13 mouse cellular contexts compared by ENCODE assay signal in the genomic region with DNA sequence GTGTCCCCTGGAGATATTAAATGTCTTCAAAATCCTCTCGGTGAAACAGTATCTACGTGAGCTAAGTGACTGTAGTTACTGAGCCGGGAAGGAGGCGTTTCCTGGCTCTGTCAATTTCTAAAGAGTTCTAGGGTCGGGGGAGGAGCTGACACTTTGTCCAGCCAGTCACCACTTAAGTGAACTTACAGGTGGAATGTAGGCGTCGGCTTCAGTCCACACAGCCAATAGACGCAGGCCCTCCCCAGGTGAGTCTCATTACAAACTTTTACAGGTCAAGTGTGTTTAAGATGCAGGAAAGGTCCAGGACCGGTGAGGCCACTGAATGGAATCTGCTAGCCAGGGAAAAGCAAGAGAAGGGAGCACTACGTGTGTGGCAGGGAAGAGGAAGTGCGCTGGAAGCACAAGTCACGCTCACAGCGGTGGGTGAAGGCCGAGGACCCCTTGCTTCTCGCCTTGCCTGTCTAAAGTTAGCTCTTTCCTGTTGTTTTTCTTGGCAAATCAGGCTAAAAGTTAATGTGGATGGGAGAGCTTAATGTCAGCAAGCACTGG.
DNase-seq lines count a peak whose midpoint lies in the region; ATAC-seq and TF ChIP-seq lines count a peak whose summit lies in the region.
"Had no signal": no experiment of that assay in that cellular context is flagged by ENCODE, and none has a peak within 500 bp of the region (broad histone marks: within the 10 kb centered on the region; RNA-seq: fewer than 3 reads in every experiment).

No protein-coding gene starts in this region.

- intact Hi-C loops in heart, adult 2 months (cut with DNase I): loop anchor here (5.0 kb wide), 1 partner anchor 940 kb away; no protein-coding TSS in a partner anchor
- intact Hi-C loops in left cerebral cortex, postnatal 10 days (cut with DNase I): loop anchor here (5.0 kb wide), 1 partner anchor 940 kb away; no protein-coding TSS in a partner anchor

- WGBS in heart, postnatal 0 days: 36% methylated on average over 15 of the region's 15 CpGs
- 41% methylated on average over 15 of the region's 15 CpGs for WGBS in heart, adult 2 months
- whole genome bisulfite sequencing in intestine, embryonic 16.5 days: 38% methylated on average over 15 of the region's 15 CpGs
- 59% methylated on average over 15 of the region's 15 CpGs for WGBS in forebrain, postnatal 0 days

- peak overlapping the region; percentile 7; the same call in 1 of the 2 replicates for H3K4me2 ChIP-seq in heart, postnatal 0 days (ENCODE audit: low read depth, low read length)
- H3K4me2 ChIP-seq in intestine, embryonic 16.5 days (ENCODE audit: low read depth, low read length): no peak overlapping the region
- H3K4me2 ChIP-seq in forebrain, postnatal 0 days (ENCODE audit: low read depth): no peak overlapping the region

- H3K4me3 ChIP-seq in heart, postnatal 0 days (ENCODE audit: low read depth, low read length): no peak overlapping the region
- no peak overlapping the region for H3K4me3 ChIP-seq in heart, adult 2 months
- H3K4me3 ChIP-seq in intestine, embryonic 16.5 days (ENCODE audit: low read length): no peak overlapping the region
- no peak overlapping the region for H3K4me3 ChIP-seq in forebrain, postnatal 0 days (ENCODE audit: low read depth, low read length)

- TF ChIP-seq CTCF in heart, postnatal 0 days (IDR thresholded peaks at IDR 0.05; ENCODE audit: low read depth): no peak
- TF ChIP-seq CTCF in heart, adult 2 months (IDR thresholded peaks at IDR 0.05): no peak
- no peak for TF ChIP-seq CTCF in forebrain, postnatal 0 days (IDR thresholded peaks at IDR 0.05; ENCODE audit: low read depth)

- H3K27ac ChIP-seq in heart, postnatal 0 days (ENCODE audit: low read depth): no peak overlapping the region
- no peak overlapping the region for H3K27ac ChIP-seq in heart, adult 2 months
- no peak overlapping the region for H3K27ac ChIP-seq in intestine, embryonic 16.5 days (ENCODE audit: low read length)
- H3K27ac ChIP-seq in forebrain, postnatal 0 days (ENCODE audit: low read depth, low read length): no peak overlapping the region
- H3K27ac ChIP-seq: macrophage had no signal

- no peaks in the 10 kb centered on the region for H3K27me3 ChIP-seq in heart, postnatal 0 days (ENCODE audit: control insufficient read depth, insufficient read depth, low read length)
- no peaks in the 10 kb centered on the region for H3K27me3 ChIP-seq in heart, adult 2 months (ENCODE audit: control insufficient read depth, insufficient read depth, low read length)
- H3K27me3 ChIP-seq in intestine, embryonic 16.5 days (replicated peaks; ENCODE audit: control insufficient read depth, insufficient read depth, low read length): no peaks in the 10 kb centered on the region
- H3K27me3 ChIP-seq in forebrain, postnatal 0 days (ENCODE audit: insufficient read depth, low read length): no peaks in the 10 kb centered on the region
- H3K27me3 ChIP-seq: Patski had no signal

- no peaks in the 10 kb centered on the region for H3K79me2 ChIP-seq in heart, adult 2 months (replicated peaks; ENCODE audit: control insufficient read depth, insufficient read depth, low read length)

- peaks cover 9% of the 10 kb centered on the region; the same call in 1 of the 2 replicates for H3K4me1 ChIP-seq in heart, postnatal 0 days (ENCODE audit: control insufficient read depth, insufficient read depth)
- H3K4me1 ChIP-seq in heart, adult 2 months (ENCODE audit: control insufficient read depth, insufficient read depth, low read length): peaks cover 4% of the 10 kb centered on the region
- H3K4me1 ChIP-seq in intestine, embryonic 16.5 days (ENCODE audit: control insufficient read depth, insufficient read depth, low read length): no peaks in the 10 kb centered on the region
- no peaks in the 10 kb centered on the region for H3K4me1 ChIP-seq in forebrain, postnatal 0 days (ENCODE audit: insufficient read depth)

- H3K9me3 ChIP-seq in heart, postnatal 0 days (replicated peaks; ENCODE audit: control insufficient read depth, low read length): no peaks in the 10 kb centered on the region
- H3K9me3 ChIP-seq in intestine, embryonic 16.5 days (ENCODE audit: control insufficient read depth, low read length): no peaks in the 10 kb centered on the region
- no peaks in the 10 kb centered on the region for H3K9me3 ChIP-seq in forebrain, postnatal 0 days (ENCODE audit: low read length)

- TF ChIP-seq EP300 in heart, postnatal 0 days (IDR thresholded peaks at IDR 0.05; ENCODE audit: low read depth): no peak
- TF ChIP-seq EP300 in heart, adult 2 months (IDR thresholded peaks at IDR 0.05; ENCODE audit: insufficient read depth, low read depth, low read length): no peak

- no peak for DNase-seq in heart, postnatal 0 days (ENCODE audit: low spot score)
- DNase-seq in heart, adult 2 months: no peak
- peak; percentile 36 to 46 for DNase-seq in kidney, postnatal 36 days
- no peak for DNase-seq in urinary bladder, adult 18-20 months (ENCODE audit: low spot score in 2 of 2)
- DNase-seq in left cerebral cortex, postnatal 10 days (ENCODE audit: extremely low spot score in 1 of 2, low spot score in 2 of 2): no peak
- no peak for DNase-seq in forebrain, postnatal 0 days
- DNase-seq: adrenal gland, postnatal 14 days; cerebellum, adult 18-20 months had no signal

- no peaks in the 10 kb centered on the region for H3K36me3 ChIP-seq in heart, postnatal 0 days (replicated peaks; ENCODE audit: control insufficient read depth, insufficient read depth, low read length)
- H3K36me3 ChIP-seq in heart, adult 2 months (ENCODE audit: control insufficient read depth, insufficient read depth, low read length): no peaks in the 10 kb centered on the region
- H3K36me3 ChIP-seq in intestine, embryonic 16.5 days (ENCODE audit: control insufficient read depth, insufficient read depth, low read length): no peaks in the 10 kb centered on the region
- H3K36me3 ChIP-seq in forebrain, postnatal 0 days (ENCODE audit: insufficient read depth): no peaks in the 10 kb centered on the region; the same call in 1 of the 2 replicates

- no peak for ATAC-seq in heart, postnatal 0 days (ENCODE audit: insufficient read depth, low read depth)
- peak; percentile 79 for ATAC-seq in intestine, embryonic 16.5 days
- peak; percentile 54; the same call in 1 of the 2 replicates for ATAC-seq in megakaryocyte progenitor cell, adult 5-6 weeks (replicated peaks; ENCODE audit: poor library complexity)
- no peak for ATAC-seq in forebrain, postnatal 0 days
- ATAC-seq: CD4-positive, CD25-positive, alpha-beta regulatory T cell, adult 4 months; Patski had no signal

- H3K9ac ChIP-seq in heart, postnatal 0 days (replicated peaks; ENCODE audit: low read depth, low read length): no peak overlapping the region
- no peak overlapping the region for H3K9ac ChIP-seq in heart, adult 2 months (ENCODE audit: low read depth, low read length)
- H3K9ac ChIP-seq in intestine, embryonic 16.5 days (ENCODE audit: low read depth, low read length): no peak overlapping the region
- H3K9ac ChIP-seq in forebrain, postnatal 0 days: no peak overlapping the region

- TF ChIP-seq POLR2A in heart, adult 2 months (IDR thresholded peaks at IDR 0.05; ENCODE audit: insufficient read depth, low read depth, low read length): no peak

Comparison
In these comparisons a context has a peak if more than half of its experiments do, and no peak if none do; other contexts are left out.
1. ATAC-seq: peak in intestine, embryonic 16.5 days (single experiment) and megakaryocyte progenitor cell, adult 5-6 weeks (single experiment); none in heart, postnatal 0 days (single experiment) and forebrain, postnatal 0 days (single experiment).
2. DNase-seq: peak in kidney, postnatal 36 days (2 of 2); none in heart, postnatal 0 days (single experiment), heart, adult 2 months (0 of 2), urinary bladder, adult 18-20 months (0 of 2), left cerebral cortex, postnatal 10 days (0 of 2) and forebrain, postnatal 0 days (single experiment).